Mouse (Mus musculus) heart, adult 2 months (tissue): Measurements from ENCODE around the gene Ehmt1.

ENCODE experiments used
- CTCF ChIP-seq: fragments of 200-600 bp; IDR thresholded peaks from 2 replicates; pipeline ENCODE4 v1.8.1; 2022; ENCODE audit warnings: antibody characterized with exemption, mild to moderate bottlenecking, moderate library complexity
- EP300 ChIP-seq: fragments of 200-500 bp; IDR thresholded peaks from 2 replicates; pipeline ENCODE4 v1.6.1; 2011; ENCODE audit warnings: low read depth, low read length, control low read depth; ENCODE audit not compliant: insufficient read depth
- POLR2A ChIP-seq: fragments of 200-500 bp; IDR thresholded peaks from 2 replicates; pipeline ENCODE4 v1.6.1; 2011; ENCODE audit warnings: mild to moderate bottlenecking, low read depth, low read length, control low read depth; ENCODE audit not compliant: insufficient read depth

DNA sequence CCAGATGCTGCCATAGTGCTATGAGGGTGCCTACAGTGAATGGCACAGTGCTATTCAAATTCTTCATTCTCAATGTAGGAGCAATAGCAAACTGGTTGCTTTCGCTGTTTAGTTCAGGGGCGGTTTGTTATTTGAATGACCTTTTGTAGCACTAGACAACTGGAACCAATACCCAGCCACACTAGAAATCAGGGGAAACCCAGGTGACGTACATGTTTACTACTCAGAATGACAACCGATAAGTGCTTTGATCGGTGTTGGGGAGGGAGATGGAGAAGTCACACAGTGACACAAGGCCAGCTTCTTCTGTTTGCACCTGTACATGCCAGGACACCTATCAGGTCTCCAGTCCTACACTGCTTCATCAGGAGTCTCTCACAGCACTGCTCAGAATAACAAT is 10.2 kb upstream of the Ehmt1 start:
- TF ChIP-seq POLR2A (no peak), CTCF (no peak), EP300 (no peak)
